Mouse (Mus musculus): ENCODE results near the gene Hs1bp3. TPM values are rescaled to one million over a fixed set of nuclear protein-coding genes. Genes with fewer than 3 reads are reported as not detected.

Hs1bp3 gene
- polyA plus RNA-seq, 1 experiment: not detected

- WGBS: 87% methylated on average over 8 of the region's 8 CpGs
- Histone ChIP-seq H3K27ac (ENCODE audit: insufficient read depth, low read depth, low read length) (no peak overlapping the region), H3K4me1 (ENCODE audit: control insufficient read depth, insufficient read depth, low read length) (0 out of 2 replicates have a peak, but pooled peaks cover 2% of the 10 kb centered on the region), H3K4me3 (ENCODE audit: insufficient read depth, low read depth, low read length) (no peak overlapping the region)
- TF ChIP-seq CTCF (IDR thresholded peaks at IDR 0.05; ENCODE audit: insufficient read depth, low read depth, low read length) (no peak), POLR2A (IDR thresholded peaks at IDR 0.05; ENCODE audit: insufficient read depth, low read depth, low read length) (no peak)
Observed at GRCm38 (mm10) chr12:8289499-8289898, 23.7 kb upstream of the Hs1bp3 start.

- TF ChIP-seq POLR2A (IDR thresholded peaks at IDR 0.05; ENCODE audit: insufficient read depth, low read depth, low read length): no peak
- TF ChIP-seq CTCF (IDR thresholded peaks at IDR 0.05; ENCODE audit: insufficient read depth, low read depth, low read length): no peak
- 35% methylated on average over 15 of the region's 15 CpGs for WGBS
- H3K27ac ChIP-seq (ENCODE audit: insufficient read depth, low read depth, low read length): no peak overlapping the region
- 0 out of 2 replicates have a peak, but pooled peaks cover 2% of the 10 kb centered on the region for H3K4me1 ChIP-seq (ENCODE audit: control insufficient read depth, insufficient read depth, low read length)
- H3K4me3 ChIP-seq (ENCODE audit: insufficient read depth, low read depth, low read length): no peak overlapping the region; the same call in 1 of the 2 replicates
Observed at GRCm38 (mm10) chr12:8291157-8291853, 21.9 kb upstream of the Hs1bp3 start.

GRCm38 (mm10) chr12:8295307-8295913, 17.8 kb upstream of the Hs1bp3 start:
- TF ChIP-seq POLR2A (IDR thresholded peaks at IDR 0.05; ENCODE audit: insufficient read depth, low read depth, low read length): no peak
- no peak for TF ChIP-seq CTCF (IDR thresholded peaks at IDR 0.05; ENCODE audit: insufficient read depth, low read depth, low read length)
- H3K27ac ChIP-seq (ENCODE audit: insufficient read depth, low read depth, low read length): no peak overlapping the region
- WGBS: 55% methylated on average over 6 of the region's 6 CpGs
- H3K4me3 ChIP-seq (ENCODE audit: insufficient read depth, low read depth, low read length): no peak overlapping the region
- H3K4me1 ChIP-seq (ENCODE audit: control insufficient read depth, insufficient read depth, low read length): peaks cover 12% of the 10 kb centered on the region

- peaks cover 12% of the 10 kb centered on the region for H3K4me1 ChIP-seq (ENCODE audit: control insufficient read depth, insufficient read depth, low read length)
- H3K4me3 ChIP-seq (ENCODE audit: insufficient read depth, low read depth, low read length): no peak overlapping the region
- no peak for TF ChIP-seq POLR2A (IDR thresholded peaks at IDR 0.05; ENCODE audit: insufficient read depth, low read depth, low read length)
- TF ChIP-seq CTCF (IDR thresholded peaks at IDR 0.05; ENCODE audit: insufficient read depth, low read depth, low read length): no peak
- no peak overlapping the region for H3K27ac ChIP-seq (ENCODE audit: insufficient read depth, low read depth, low read length)
- 90% methylated on average over 2 of the region's 2 CpGs for WGBS
Observed at GRCm38 (mm10) chr12:8296154-8296553, 17.1 kb upstream of the Hs1bp3 start.

- 6% methylated on average over 34 of the region's 34 CpGs for WGBS
- peak overlapping the region; percentile 35 for H3K4me3 ChIP-seq (ENCODE audit: insufficient read depth, low read depth, low read length)
- peaks cover 21% of the 10 kb centered on the region for H3K4me1 ChIP-seq (ENCODE audit: control insufficient read depth, insufficient read depth, low read length)
- no peak for TF ChIP-seq CTCF (IDR thresholded peaks at IDR 0.05; ENCODE audit: insufficient read depth, low read depth, low read length)
- no peak for TF ChIP-seq POLR2A (IDR thresholded peaks at IDR 0.05; ENCODE audit: insufficient read depth, low read depth, low read length)
- H3K27ac ChIP-seq (ENCODE audit: insufficient read depth, low read depth, low read length): no peak overlapping the region
Observed at GRCm38 (mm10) chr12:8297586-8298214, 15.5 kb upstream of the Hs1bp3 start.

GRCm38 (mm10) chr12:8298361-8299142, 14.7 kb upstream of the Hs1bp3 start:
- peak overlapping the region; percentile 35 for H3K4me3 ChIP-seq (ENCODE audit: insufficient read depth, low read depth, low read length)
- 4% methylated on average over 85 of the region's 85 CpGs for WGBS
- H3K27ac ChIP-seq (ENCODE audit: insufficient read depth, low read depth, low read length): no peak overlapping the region
- H3K4me1 ChIP-seq (ENCODE audit: control insufficient read depth, insufficient read depth, low read length): peaks cover 21% of the 10 kb centered on the region
- TF ChIP-seq POLR2A (IDR thresholded peaks at IDR 0.05; ENCODE audit: insufficient read depth, low read depth, low read length): no peak
- TF ChIP-seq CTCF (IDR thresholded peaks at IDR 0.05; ENCODE audit: insufficient read depth, low read depth, low read length): no peak

GRCm38 (mm10) chr12:8299143-8300110, 13.8 kb upstream of the Hs1bp3 start:
- H3K27ac ChIP-seq (ENCODE audit: insufficient read depth, low read depth, low read length): no peak overlapping the region
- no peak overlapping the region for H3K4me3 ChIP-seq (ENCODE audit: insufficient read depth, low read depth, low read length)
- 21% methylated on average over 34 of the region's 34 CpGs for WGBS
- TF ChIP-seq POLR2A (IDR thresholded peaks at IDR 0.05; ENCODE audit: insufficient read depth, low read depth, low read length) (no peak), CTCF (IDR thresholded peaks at IDR 0.05; ENCODE audit: insufficient read depth, low read depth, low read length) (no peak)
- H3K4me1 ChIP-seq (ENCODE audit: control insufficient read depth, insufficient read depth, low read length): peaks cover 21% of the 10 kb centered on the region

GRCm38 (mm10) chr12:8300111-8300480, 13.1 kb upstream of the Hs1bp3 start:
- Histone ChIP-seq H3K4me3 (ENCODE audit: insufficient read depth, low read depth, low read length) (no peak overlapping the region), H3K4me1 (ENCODE audit: control insufficient read depth, insufficient read depth, low read length) (peaks cover 21% of the 10 kb centered on the region), H3K27ac (ENCODE audit: insufficient read depth, low read depth, low read length) (no peak overlapping the region)
- 82% methylated on average over 10 of the region's 10 CpGs for WGBS
- TF ChIP-seq POLR2A (IDR thresholded peaks at IDR 0.05; ENCODE audit: insufficient read depth, low read depth, low read length) (no peak), CTCF (IDR thresholded peaks at IDR 0.05; ENCODE audit: insufficient read depth, low read depth, low read length) (no peak)
